Mouse (Mus musculus): ENCODE data around the gene H6pd.

The H6pd gene

DNA sequence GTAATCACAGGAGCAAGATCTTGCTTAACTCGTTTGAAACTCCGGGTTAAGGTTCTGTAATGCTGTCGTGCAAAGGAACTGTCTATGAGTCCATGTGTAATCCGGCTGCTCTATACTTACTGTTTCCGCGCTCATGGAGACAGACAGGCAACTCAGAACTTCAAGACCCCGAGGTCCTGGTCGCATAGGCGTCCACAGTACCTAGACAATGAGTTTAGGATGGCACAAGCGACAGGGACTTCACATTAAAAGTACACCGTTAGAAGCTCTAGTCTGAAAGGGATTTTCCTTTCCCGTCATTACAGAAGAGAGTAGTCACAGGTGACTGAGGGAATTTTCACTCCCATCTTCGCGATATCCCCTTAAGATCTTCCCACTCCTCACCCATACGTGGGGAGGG lies 53.2 kb downstream of the H6pd start:
- POLR2A ChIA-PET: interaction anchor here in 3 of 4 experiments (0.6 to 7.0 kb wide), 24 partner anchors 10 to 161 kb away, joined by 3 to 94 read pairs (median 5); partner anchors contain the start of genes H6pd (in 2 of the 3) and Gpr157 (in 1 of the 3)
- CTCF ChIA-PET: interaction anchor here (0.6 to 5.8 kb wide), 11 partner anchors 9 to 269 kb away, joined by 3 to 50 read pairs (median 3); no protein-coding TSS in a partner anchor

GRCm38 (mm10) chr4:149954893-149955439 lies 53.9 kb downstream of the H6pd start, which contains the start of gene Spsb1:
Gene Spsb1, minus strand, starts transcription at chr4:149955043.
- ChIA-PET POLR2A (interaction anchor here (0.6 to 7.0 kb wide), 54 partner anchors 10 to 894 kb away, joined by 3 to 94 read pairs (median 3); partner anchors contain the start of genes Gpr157 (in 2 of the 4), H6pd (in 2 of the 4) and Slc25a33 (in 1 of the 4)), CTCF (interaction anchor here in 3 of 4 experiments (0.6 to 5.8 kb wide), 15 partner anchors 10 to 305 kb away, joined by 3 to 50 read pairs (median 3); partner anchors contain the start of gene Gpr157 (in 1 of the 3))

DNA sequence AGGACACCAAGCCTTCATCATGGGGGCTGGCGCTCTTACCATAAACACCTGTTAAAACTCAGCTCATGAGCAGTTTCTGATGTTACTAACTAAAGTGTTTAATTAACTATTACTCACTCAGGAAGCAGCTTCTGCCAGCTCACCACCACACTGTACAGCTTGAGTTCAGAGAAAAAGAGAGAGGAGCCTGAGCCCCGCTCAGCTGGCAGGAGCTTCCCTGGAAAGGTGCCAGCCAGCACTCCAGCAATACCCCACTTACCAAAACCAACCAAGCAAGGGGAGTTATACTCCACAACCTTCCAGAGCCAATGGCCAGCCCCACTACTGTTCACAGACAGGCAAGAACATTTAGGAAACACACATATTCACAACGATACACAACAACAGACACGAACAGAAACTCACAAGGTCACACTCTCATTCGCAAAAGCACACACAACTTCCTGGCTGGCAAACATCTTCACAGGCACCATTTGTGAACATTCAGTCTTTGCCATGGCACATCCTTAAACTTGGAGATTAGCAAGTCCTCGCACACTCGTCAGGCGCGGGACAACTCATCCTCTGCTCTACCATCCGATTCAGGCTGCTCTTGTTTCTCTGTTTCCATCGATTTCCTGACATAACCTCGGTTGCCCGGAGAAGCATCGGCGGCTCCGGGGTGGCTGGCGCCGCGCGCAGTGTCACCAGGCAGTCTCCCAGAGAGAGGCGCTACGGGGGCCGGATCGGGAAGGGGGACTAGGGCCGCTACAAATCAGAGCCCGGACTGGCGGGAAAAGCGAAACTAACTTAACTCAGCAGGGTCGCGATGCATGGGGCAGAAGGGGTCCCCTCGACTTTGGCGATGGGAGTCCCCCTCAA lies 55.0 kb downstream of the H6pd start:
- ChIA-PET POLR2A (interaction anchor here in 3 of 4 experiments (0.6 to 7.0 kb wide), 34 partner anchors 8 to 893 kb away, joined by 3 to 94 read pairs (median 4); partner anchors contain the start of genes Gpr157 (in 2 of the 3) and H6pd (in 2 of the 3)), CTCF (interaction anchor here in 2 of 4 experiments (0.6 to 2.3 kb wide), 4 partner anchors 96 to 184 kb away, joined by 3 to 14 read pairs (median 4); no protein-coding TSS in a partner anchor)

- ChIA-PET CTCF (no interaction called here), POLR2A (no interaction called here)
Measured at GRCm38 (mm10) chr4:149952201-149952600, 56.6 kb downstream of the H6pd start.

DNA sequence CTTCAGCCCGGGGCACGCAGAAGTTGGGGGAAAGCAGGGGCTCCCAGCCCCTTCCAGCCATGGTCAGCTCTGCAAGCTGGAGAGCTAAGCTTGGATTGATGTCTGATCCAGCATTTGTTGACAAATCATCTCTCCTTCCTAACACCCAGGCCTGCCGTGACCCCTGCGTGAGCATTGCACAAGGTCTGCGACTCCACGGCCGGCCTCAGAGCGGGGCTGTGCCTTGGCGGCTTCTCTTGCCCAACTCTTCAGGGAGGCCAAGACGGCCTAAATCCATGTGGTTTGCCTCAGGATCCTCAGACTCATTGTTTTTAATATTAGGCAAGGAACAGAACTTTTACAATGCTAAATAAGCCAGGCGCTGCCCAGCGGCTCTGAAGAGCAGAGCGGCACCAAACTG lies 57.6 kb downstream of the H6pd start:
- ChIA-PET CTCF (interaction anchor here in 1 of 4 experiments (0.6 kb wide), 1 partner anchor 152 kb away, joined by 3 read pairs; no protein-coding TSS in a partner anchor), POLR2A (interaction anchor here in 2 of 4 experiments (0.5 to 2.9 kb wide), 10 partner anchors 10 to 136 kb away, joined by 3 to 14 read pairs (median 4); partner anchors contain the start of gene Gpr157 (in 1 of the 2))

- CTCF ChIA-PET: interaction anchor here in 1 of 4 experiments (0.9 kb wide), 1 partner anchor 154 kb away, joined by 9 read pairs; no protein-coding TSS in a partner anchor
- POLR2A ChIA-PET: interaction anchor here in 3 of 4 experiments (0.9 to 2.9 kb wide), 15 partner anchors 8 to 212 kb away, joined by 3 to 14 read pairs (median 3); partner anchors contain the start of genes Gpr157 (in 1 of the 3) and Tmem201 (in 1 of the 3)
Measured at GRCm38 (mm10) chr4:149949691-149950090, 59.1 kb downstream of the H6pd start.

GRCm38 (mm10) chr4:149948119-149948518 lies 60.7 kb downstream of the H6pd start:
- CTCF ChIA-PET: interaction anchor here in 1 of 4 experiments (0.7 to 1.2 kb wide), 2 partner anchors 106 to 144 kb away, joined by 3 read pairs; no protein-coding TSS in a partner anchor
- POLR2A ChIA-PET: interaction anchor here in 3 of 4 experiments (1.1 to 12.0 kb wide), 7 partner anchors 10 to 140 kb away, joined by 3 to 94 read pairs (median 4); partner anchors contain the start of genes Gpr157 (in 1 of the 3) and Spsb1 (in 1 of the 3)

- ChIA-PET POLR2A (interaction anchor here in 3 of 4 experiments (1.0 to 12.0 kb wide), 12 partner anchors 9 to 149 kb away, joined by 3 to 94 read pairs (median 4); partner anchors contain the start of genes Spsb1 (in 2 of the 3) and Gpr157 (in 1 of the 3)), CTCF (interaction anchor here in 2 of 4 experiments (0.6 to 1.2 kb wide), 4 partner anchors 101 to 153 kb away, joined by 3 read pairs; no protein-coding TSS in a partner anchor)
Measured at GRCm38 (mm10) chr4:149947396-149947795, 61.4 kb downstream of the H6pd start.

GRCm38 (mm10) chr4:149945194-149945593 lies 63.6 kb downstream of the H6pd start:
- POLR2A ChIA-PET: interaction anchor here in 3 of 4 experiments (0.7 to 12.0 kb wide), 20 partner anchors 8 to 1316 kb away, joined by 3 to 94 read pairs (median 6); partner anchors contain the start of gene Spsb1 (in 3 of the 3)
- CTCF ChIA-PET: interaction anchor here in 3 of 4 experiments (0.6 to 1.1 kb wide), 4 partner anchors 103 to 315 kb away, joined by 3 to 6 read pairs (median 4); no protein-coding TSS in a partner anchor

DNA sequence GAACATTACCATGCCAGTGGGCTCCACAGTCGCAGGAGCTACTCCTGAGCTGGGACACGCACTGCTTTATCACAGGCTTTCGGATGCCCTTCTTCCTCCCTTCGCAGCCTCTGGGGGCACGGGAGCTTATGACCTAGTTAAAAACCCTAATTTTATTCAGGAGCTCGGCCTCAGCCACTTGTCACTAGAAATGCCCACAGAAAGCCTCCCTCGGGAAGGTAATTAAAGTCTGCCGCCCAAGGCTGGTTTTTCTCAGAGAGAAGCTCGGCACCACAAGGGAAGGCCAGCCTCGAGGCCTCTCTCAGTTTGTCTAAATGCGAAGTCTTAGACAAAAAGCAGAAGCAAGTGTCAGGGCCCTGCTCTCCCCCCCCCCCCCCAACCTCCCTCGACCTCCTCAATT lies 64.6 kb downstream of the H6pd start:
- ChIA-PET CTCF (interaction anchor here in 2 of 4 experiments (0.6 to 1.5 kb wide), 5 partner anchors 29 to 530 kb away, joined by 3 to 10 read pairs (median 4); no protein-coding TSS in a partner anchor), POLR2A (interaction anchor here (0.6 to 12.0 kb wide), 25 partner anchors 9 to 496 kb away, joined by 3 to 94 read pairs (median 4); partner anchors contain the start of genes Spsb1 (in 3 of the 4) and Slc25a33 (in 2 of the 4))

DNA sequence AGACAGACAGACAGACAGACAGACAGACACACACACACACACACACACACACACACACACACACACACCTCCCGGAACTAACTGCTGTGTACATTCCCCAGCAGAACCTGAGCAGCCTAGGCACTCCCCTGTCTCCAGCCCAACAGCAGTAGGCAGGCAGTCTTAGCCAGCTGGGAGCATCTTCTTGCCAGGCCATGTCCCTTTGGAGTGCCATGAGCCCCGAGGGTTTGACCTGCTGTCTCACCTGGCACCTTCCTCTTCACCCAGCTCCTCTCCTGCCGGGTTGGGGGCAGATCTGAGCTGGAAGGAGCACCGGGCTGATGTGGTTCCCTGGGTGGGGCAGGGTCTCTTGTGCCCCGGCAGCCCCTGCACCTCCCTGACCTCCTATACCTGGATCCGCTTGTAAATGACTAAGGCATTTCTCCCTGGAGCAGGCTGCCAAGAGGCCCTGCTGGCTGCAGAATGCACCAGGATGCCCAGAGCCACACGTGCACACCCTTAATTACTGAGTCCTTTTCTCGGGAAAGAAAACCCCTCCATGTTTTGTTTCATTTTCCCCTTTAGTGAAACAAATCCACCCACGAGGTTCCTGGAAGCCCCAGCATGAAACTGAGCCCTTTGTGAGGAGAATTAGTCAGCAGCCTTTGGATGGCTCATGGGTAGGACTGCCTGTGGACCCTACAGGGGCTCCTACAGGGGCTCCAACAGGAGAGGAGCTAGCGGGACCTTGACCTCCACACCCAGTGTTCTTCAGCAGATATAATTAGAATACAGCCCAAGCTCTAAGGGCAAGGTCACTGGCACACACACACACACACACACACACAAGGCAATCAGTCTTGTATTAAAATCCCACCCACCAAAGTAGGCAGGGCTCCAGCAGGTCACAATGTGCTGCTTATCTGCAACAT lies 65.7 kb downstream of the H6pd start:
- POLR2A ChIA-PET: interaction anchor here in 3 of 4 experiments (0.5 to 12.0 kb wide), 27 partner anchors 7 to 1262 kb away, joined by 3 to 94 read pairs (median 4); partner anchors contain the start of genes Slc25a33 (in 2 of the 3) and Spsb1 (in 2 of the 3)
- CTCF ChIA-PET: interaction anchor here in 2 of 4 experiments (0.5 to 1.5 kb wide), 4 partner anchors 101 to 199 kb away, joined by 3 to 6 read pairs (median 4); no protein-coding TSS in a partner anchor

- CTCF ChIA-PET: interaction anchor here in 3 of 4 experiments (0.5 to 1.4 kb wide), 4 partner anchors 12 to 132 kb away, joined by 3 to 4 read pairs (median 4); no protein-coding TSS in a partner anchor
- POLR2A ChIA-PET: interaction anchor here in 3 of 4 experiments (0.6 to 12.0 kb wide), 21 partner anchors 8 to 364 kb away, joined by 3 to 94 read pairs (median 4); partner anchors contain the start of gene Spsb1 (in 3 of the 3)
Measured at GRCm38 (mm10) chr4:149941067-149941755, 67.6 kb downstream of the H6pd start.

GRCm38 (mm10) chr4:149938701-149939100 lies 70.1 kb downstream of the H6pd start:
- CTCF ChIA-PET: no interaction called here
- POLR2A ChIA-PET: interaction anchor here in 3 of 4 experiments (0.6 to 12.0 kb wide), 25 partner anchors 9 to 274 kb away, joined by 3 to 94 read pairs (median 4); partner anchors contain the start of genes Spsb1 (in 3 of the 3) and Gpr157 (in 1 of the 3)

- CTCF ChIA-PET: interaction anchor here in 2 of 4 experiments (0.6 to 1.0 kb wide), 2 partner anchors 13 to 18 kb away, joined by 3 to 5 read pairs; partner anchors contain the start of gene Spsb1 (in 1 of the 2)
- POLR2A ChIA-PET: interaction anchor here (0.5 to 12.0 kb wide), 36 partner anchors 8 to 344 kb away, joined by 3 to 94 read pairs (median 4); partner anchors contain the start of genes Spsb1 (in 3 of the 4), Gpr157 (in 1 of the 4) and Rere (in 1 of the 4)
Measured at GRCm38 (mm10) chr4:149936921-149937320, 71.9 kb downstream of the H6pd start.

GRCm38 (mm10) chr4:149935470-149935869 lies 73.4 kb downstream of the H6pd start:
- ChIA-PET POLR2A (interaction anchor here in 3 of 4 experiments (0.5 to 5.4 kb wide), 5 partner anchors 9 to 184 kb away, joined by 3 to 35 read pairs (median 3); partner anchors contain the start of gene Slc2a5 (in 1 of the 3)), CTCF (interaction anchor here in 3 of 4 experiments (0.5 to 0.6 kb wide), 4 partner anchors 116 to 205 kb away, joined by 3 to 7 read pairs (median 5); no protein-coding TSS in a partner anchor)

Measured in embryonic stem cell, embryonic (primary cell).